Mouse (Mus musculus): Measurements from ENCODE around the gene Zfp568. TPM values are rescaled to one million over a fixed set of nuclear protein-coding genes. Genes with fewer than 3 reads are reported as not detected.

The Zfp568 gene
- polyA plus RNA-seq, 1 experiment from 2014 or later = 5.3 TPM

- no peak overlapping the region for H3K27ac ChIP-seq (replicated peaks)
- H3K27me3 ChIP-seq (ENCODE audit: control insufficient read depth, insufficient read depth, low read length) = no peaks in the 10 kb centered on the region
- H3K4me3 ChIP-seq (ENCODE audit: low read depth, low read length) = no peak overlapping the region
- no peak for DNase-seq (ENCODE audit: low spot score)
- TF ChIP-seq EP300 (optimal IDR thresholded peaks at IDR 0.05) = no peak
- TF ChIP-seq CTCF (IDR thresholded peaks at IDR 0.05; ENCODE audit: low read depth) = no peak
- peaks cover 31% of the 10 kb centered on the region for H3K36me3 ChIP-seq (ENCODE audit: control insufficient read depth, insufficient read depth, low read length)
- no peaks in the 10 kb centered on the region for H3K4me1 ChIP-seq (replicated peaks; ENCODE audit: control insufficient read depth, insufficient read depth)
- no peak overlapping the region for H3K9ac ChIP-seq (ENCODE audit: low read length)
- 66% methylated on average over 8 of the region's 8 CpGs for WGBS
- H3K4me2 ChIP-seq (replicated peaks; ENCODE audit: low read depth) = no peak overlapping the region
- H3K9me3 ChIP-seq (ENCODE audit: control insufficient read depth, low read length) = no peaks in the 10 kb centered on the region
- no peak for ATAC-seq (ENCODE audit: low FRiP score, low TSS enrichment)
Measured at GRCm38 (mm10) chr7:30023800-30024199, 40.0 kb downstream of the Zfp568 start.

DNA sequence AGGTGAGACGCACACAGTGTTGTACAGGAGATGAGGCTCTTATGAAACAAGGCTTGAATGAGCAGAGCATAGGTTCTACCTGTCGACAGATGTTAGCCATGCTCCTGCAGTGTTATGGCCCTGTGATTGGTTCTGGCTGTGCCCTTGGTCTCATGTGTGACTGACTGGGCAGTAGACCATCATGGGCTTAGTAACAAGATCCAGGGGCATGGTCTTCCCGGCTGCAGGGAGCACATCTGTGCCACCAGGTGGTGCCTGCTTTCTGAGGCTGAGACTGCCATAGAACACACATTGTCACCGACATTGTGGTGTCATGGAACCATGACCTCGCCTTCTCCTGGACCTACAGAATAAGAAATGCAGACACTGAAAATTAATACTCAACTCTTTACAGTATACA, 41.6 kb downstream of the Zfp568 start:
- no peak overlapping the region for H3K4me3 ChIP-seq (ENCODE audit: low read depth, low read length)
- no peaks in the 10 kb centered on the region for H3K27me3 ChIP-seq (ENCODE audit: control insufficient read depth, insufficient read depth, low read length)
- H3K36me3 ChIP-seq (ENCODE audit: control insufficient read depth, insufficient read depth, low read length) = peaks cover 24% of the 10 kb centered on the region
- no peak overlapping the region for H3K4me2 ChIP-seq (replicated peaks; ENCODE audit: low read depth)
- no peak overlapping the region for H3K9ac ChIP-seq (ENCODE audit: low read length)
- TF ChIP-seq CTCF (IDR thresholded peaks at IDR 0.05; ENCODE audit: low read depth) (peak; percentile 49), EP300 (optimal IDR thresholded peaks at IDR 0.05) (no peak)
- DNase-seq (ENCODE audit: low spot score) = no peak
- H3K27ac ChIP-seq (replicated peaks) = no peak overlapping the region
- ATAC-seq (ENCODE audit: low FRiP score, low TSS enrichment) = no peak
- WGBS = 80% methylated on average over 5 of the region's 5 CpGs
- H3K9me3 ChIP-seq (ENCODE audit: control insufficient read depth, low read length) = no peaks in the 10 kb centered on the region
- H3K4me1 ChIP-seq (replicated peaks; ENCODE audit: control insufficient read depth, insufficient read depth) = no peaks in the 10 kb centered on the region

- H3K4me2 ChIP-seq (replicated peaks; ENCODE audit: low read depth) = no peak overlapping the region
- TF ChIP-seq EP300 (optimal IDR thresholded peaks at IDR 0.05) (no peak), CTCF (IDR thresholded peaks at IDR 0.05; ENCODE audit: low read depth) (no peak)
- no peaks in the 10 kb centered on the region for H3K4me1 ChIP-seq (replicated peaks; ENCODE audit: control insufficient read depth, insufficient read depth)
- H3K4me3 ChIP-seq (ENCODE audit: low read depth, low read length) = no peak overlapping the region
- no peak overlapping the region for H3K27ac ChIP-seq (replicated peaks)
- no peaks in the 10 kb centered on the region for H3K9me3 ChIP-seq (ENCODE audit: control insufficient read depth, low read length)
- no peak for ATAC-seq (ENCODE audit: low FRiP score, low TSS enrichment)
- H3K9ac ChIP-seq (ENCODE audit: low read length) = no peak overlapping the region
- DNase-seq (ENCODE audit: low spot score) = no peak
- no peaks in the 10 kb centered on the region for H3K27me3 ChIP-seq (ENCODE audit: control insufficient read depth, insufficient read depth, low read length)
- 59% methylated on average over 4 of the region's 4 CpGs for WGBS
- peaks cover 19% of the 10 kb centered on the region for H3K36me3 ChIP-seq (ENCODE audit: control insufficient read depth, insufficient read depth, low read length)
Measured at GRCm38 (mm10) chr7:30027331-30027730, 43.6 kb downstream of the Zfp568 start.

GRCm38 (mm10) chr7:30028572-30028971, 44.8 kb downstream of the Zfp568 start:
- Histone ChIP-seq H3K27me3 (ENCODE audit: control insufficient read depth, insufficient read depth, low read length) (no peaks in the 10 kb centered on the region), H3K4me3 (ENCODE audit: low read depth, low read length) (no peak overlapping the region), H3K27ac (replicated peaks) (no peak overlapping the region), H3K36me3 (ENCODE audit: control insufficient read depth, insufficient read depth, low read length) (peaks cover 7% of the 10 kb centered on the region; the same call in 1 of the 2 replicates), H3K9me3 (ENCODE audit: control insufficient read depth, low read length) (no peaks in the 10 kb centered on the region), H3K4me1 (replicated peaks; ENCODE audit: control insufficient read depth, insufficient read depth) (no peaks in the 10 kb centered on the region), H3K9ac (ENCODE audit: low read length) (no peak overlapping the region), H3K4me2 (replicated peaks; ENCODE audit: low read depth) (no peak overlapping the region)
- no peak for DNase-seq (ENCODE audit: low spot score)
- no peak for TF ChIP-seq CTCF (IDR thresholded peaks at IDR 0.05; ENCODE audit: low read depth)
- no peak for TF ChIP-seq EP300 (optimal IDR thresholded peaks at IDR 0.05)
- ATAC-seq (ENCODE audit: low FRiP score, low TSS enrichment) = no peak
- WGBS = 96% methylated on average over 3 of the region's 3 CpGs

GRCm38 (mm10) chr7:30030677-30031076, 46.9 kb downstream of the Zfp568 start:
- H3K4me3 ChIP-seq (ENCODE audit: low read depth, low read length) = no peak overlapping the region
- ATAC-seq (ENCODE audit: low FRiP score, low TSS enrichment) (no peak), DNase-seq (ENCODE audit: low spot score) (no peak)
- no peak for TF ChIP-seq EP300 (optimal IDR thresholded peaks at IDR 0.05)
- no peak for TF ChIP-seq CTCF (IDR thresholded peaks at IDR 0.05; ENCODE audit: low read depth)
- H3K9me3 ChIP-seq (ENCODE audit: control insufficient read depth, low read length) = no peaks in the 10 kb centered on the region
- WGBS = 28% methylated on average over 6 of the region's 6 CpGs
- no peaks in the 10 kb centered on the region; the same call in 1 of the 2 replicates for H3K36me3 ChIP-seq (ENCODE audit: control insufficient read depth, insufficient read depth, low read length)
- H3K27me3 ChIP-seq (ENCODE audit: control insufficient read depth, insufficient read depth, low read length) = no peaks in the 10 kb centered on the region
- H3K4me2 ChIP-seq (replicated peaks; ENCODE audit: low read depth) = no peak overlapping the region
- H3K9ac ChIP-seq (ENCODE audit: low read length) = no peak overlapping the region
- H3K4me1 ChIP-seq (replicated peaks; ENCODE audit: control insufficient read depth, insufficient read depth) = no peaks in the 10 kb centered on the region
- no peak overlapping the region for H3K27ac ChIP-seq (replicated peaks)

- TF ChIP-seq EP300 (optimal IDR thresholded peaks at IDR 0.05) = no peak
- no peak for TF ChIP-seq CTCF (IDR thresholded peaks at IDR 0.05; ENCODE audit: low read depth)
- WGBS = 83% methylated on average over 3 of the region's 3 CpGs
- H3K27me3 ChIP-seq (ENCODE audit: control insufficient read depth, insufficient read depth, low read length) = no peaks in the 10 kb centered on the region
- H3K27ac ChIP-seq (replicated peaks) = no peak overlapping the region
- no peaks in the 10 kb centered on the region; the same call in 1 of the 2 replicates for H3K36me3 ChIP-seq (ENCODE audit: control insufficient read depth, insufficient read depth, low read length)
- no peak overlapping the region for H3K9ac ChIP-seq (ENCODE audit: low read length)
- DNase-seq (ENCODE audit: low spot score) (no peak), ATAC-seq (ENCODE audit: low FRiP score, low TSS enrichment) (no peak)
- H3K4me2 ChIP-seq (replicated peaks; ENCODE audit: low read depth) = no peak overlapping the region
- no peak overlapping the region for H3K4me3 ChIP-seq (ENCODE audit: low read depth, low read length)
- H3K4me1 ChIP-seq (replicated peaks; ENCODE audit: control insufficient read depth, insufficient read depth) = no peaks in the 10 kb centered on the region
- no peaks in the 10 kb centered on the region for H3K9me3 ChIP-seq (ENCODE audit: control insufficient read depth, low read length)
Measured at GRCm38 (mm10) chr7:30031379-30031778, 47.6 kb downstream of the Zfp568 start.
